Mouse (Mus musculus): ENCODE measurements around the gene Ankrd55. TPM values are rescaled to one million over a fixed set of nuclear protein-coding genes. Genes with fewer than 3 reads are reported as not detected.

The Ankrd55 gene
- polyA plus RNA-seq, 2 experiments: 1.0 to 1.6 TPM

GRCm38 (mm10) chr13:112361575-112361974, 73.3 kb downstream of the Ankrd55 start:
- no peak for TF ChIP-seq POLR2A (IDR thresholded peaks at IDR 0.05; ENCODE audit: borderline replicate concordance, extremely low read depth, insufficient read depth, insufficient read length)
- Histone ChIP-seq H3K9me3 (ENCODE audit: control insufficient read depth, low read length) (no peaks in the 10 kb centered on the region), H3K4me3 (replicated peaks; ENCODE audit: low read length) (no peak overlapping the region), H3K36me3 (ENCODE audit: control insufficient read depth, insufficient read depth, low read length) (no peaks in the 10 kb centered on the region), H3K4me1 (ENCODE audit: control insufficient read depth, insufficient read depth, low read length) (no peaks in the 10 kb centered on the region), H3K9ac (ENCODE audit: low read depth, low read length, severe bottlenecking) (no peak overlapping the region), H3K27ac (replicated peaks; ENCODE audit: low read depth, low read length) (no peak overlapping the region), H3K27me3 (ENCODE audit: control insufficient read depth, insufficient read depth, low read length) (no peaks in the 10 kb centered on the region), H3K4me2 (replicated peaks; ENCODE audit: low read depth, low read length, severe bottlenecking) (no peak overlapping the region)
- 78% methylated on average over 4 of the region's 4 CpGs for WGBS
- DNase-seq (ENCODE audit: low spot score): no peak
- ATAC-seq (ENCODE audit: low FRiP score, low read depth): no peak

- no peak for TF ChIP-seq POLR2A (IDR thresholded peaks at IDR 0.05; ENCODE audit: borderline replicate concordance, extremely low read depth, insufficient read depth, insufficient read length)
- WGBS: 87% methylated on average over 10 of the region's 10 CpGs
- ATAC-seq (ENCODE audit: low FRiP score, low read depth): no peak
- no peaks in the 10 kb centered on the region for H3K9me3 ChIP-seq (ENCODE audit: control insufficient read depth, low read length)
- no peak for DNase-seq (ENCODE audit: low spot score)
- H3K27ac ChIP-seq (replicated peaks; ENCODE audit: low read depth, low read length): no peak overlapping the region
- no peak overlapping the region for H3K9ac ChIP-seq (ENCODE audit: low read depth, low read length, severe bottlenecking)
- no peak overlapping the region for H3K4me3 ChIP-seq (replicated peaks; ENCODE audit: low read length)
- no peak overlapping the region for H3K4me2 ChIP-seq (replicated peaks; ENCODE audit: low read depth, low read length, severe bottlenecking)
- no peaks in the 10 kb centered on the region for H3K27me3 ChIP-seq (ENCODE audit: control insufficient read depth, insufficient read depth, low read length)
- no peaks in the 10 kb centered on the region; the same call in 1 of the 2 replicates for H3K4me1 ChIP-seq (ENCODE audit: control insufficient read depth, insufficient read depth, low read length)
- no peaks in the 10 kb centered on the region for H3K36me3 ChIP-seq (ENCODE audit: control insufficient read depth, insufficient read depth, low read length)
These were observed 75.0 kb downstream of the Ankrd55 start for GRCm38 (mm10) chr13:112363218-112363617.

GRCm38 (mm10) chr13:112363746-112364145, 75.5 kb downstream of the Ankrd55 start:
- no peaks in the 10 kb centered on the region for H3K27me3 ChIP-seq (ENCODE audit: control insufficient read depth, insufficient read depth, low read length)
- 87% methylated on average over 3 of the region's 3 CpGs for WGBS
- peak; percentile 3 for DNase-seq (ENCODE audit: low spot score)
- no peaks in the 10 kb centered on the region for H3K9me3 ChIP-seq (ENCODE audit: control insufficient read depth, low read length)
- no peak overlapping the region for H3K27ac ChIP-seq (replicated peaks; ENCODE audit: low read depth, low read length)
- H3K4me2 ChIP-seq (replicated peaks; ENCODE audit: low read depth, low read length, severe bottlenecking): no peak overlapping the region
- H3K36me3 ChIP-seq (ENCODE audit: control insufficient read depth, insufficient read depth, low read length): no peaks in the 10 kb centered on the region
- TF ChIP-seq POLR2A (IDR thresholded peaks at IDR 0.05; ENCODE audit: borderline replicate concordance, extremely low read depth, insufficient read depth, insufficient read length): no peak
- no peak for ATAC-seq (ENCODE audit: low FRiP score, low read depth)
- H3K9ac ChIP-seq (ENCODE audit: low read depth, low read length, severe bottlenecking): no peak overlapping the region
- no peak overlapping the region for H3K4me3 ChIP-seq (replicated peaks; ENCODE audit: low read length)
- no peaks in the 10 kb centered on the region; the same call in 1 of the 2 replicates for H3K4me1 ChIP-seq (ENCODE audit: control insufficient read depth, insufficient read depth, low read length)

- no peaks in the 10 kb centered on the region for H3K9me3 ChIP-seq (ENCODE audit: control insufficient read depth, low read length)
- no peaks in the 10 kb centered on the region for H3K27me3 ChIP-seq (ENCODE audit: control insufficient read depth, insufficient read depth, low read length)
- no peak for TF ChIP-seq POLR2A (IDR thresholded peaks at IDR 0.05; ENCODE audit: borderline replicate concordance, extremely low read depth, insufficient read depth, insufficient read length)
- H3K4me2 ChIP-seq (replicated peaks; ENCODE audit: low read depth, low read length, severe bottlenecking): no peak overlapping the region
- no peak overlapping the region for H3K4me3 ChIP-seq (replicated peaks; ENCODE audit: low read length)
- no peaks in the 10 kb centered on the region for H3K36me3 ChIP-seq (ENCODE audit: control insufficient read depth, insufficient read depth, low read length)
- no peak overlapping the region for H3K27ac ChIP-seq (replicated peaks; ENCODE audit: low read depth, low read length)
- 0 out of 2 replicates have a peak, but pooled peaks have one; percentile 26 for ATAC-seq (ENCODE audit: low FRiP score, low read depth)
- DNase-seq (ENCODE audit: low spot score): peak; percentile 17
- 84% methylated on average over 5 of the region's 5 CpGs for WGBS
- no peaks in the 10 kb centered on the region; the same call in 1 of the 2 replicates for H3K4me1 ChIP-seq (ENCODE audit: control insufficient read depth, insufficient read depth, low read length)
- H3K9ac ChIP-seq (ENCODE audit: low read depth, low read length, severe bottlenecking): no peak overlapping the region
These were observed 76.4 kb downstream of the Ankrd55 start for GRCm38 (mm10) chr13:112364698-112365097.

- H3K9me3 ChIP-seq (ENCODE audit: control insufficient read depth, low read length): no peaks in the 10 kb centered on the region
- H3K4me1 ChIP-seq (ENCODE audit: control insufficient read depth, insufficient read depth, low read length): no peaks in the 10 kb centered on the region; the same call in 1 of the 2 replicates
- H3K36me3 ChIP-seq (ENCODE audit: control insufficient read depth, insufficient read depth, low read length): no peaks in the 10 kb centered on the region
- H3K9ac ChIP-seq (ENCODE audit: low read depth, low read length, severe bottlenecking): no peak overlapping the region
- ATAC-seq (ENCODE audit: low FRiP score, low read depth) (peak; percentile 33; the same call in 1 of the 2 replicates), DNase-seq (ENCODE audit: low spot score) (no peak)
- no peak overlapping the region for H3K4me3 ChIP-seq (replicated peaks; ENCODE audit: low read length)
- no peak overlapping the region for H3K4me2 ChIP-seq (replicated peaks; ENCODE audit: low read depth, low read length, severe bottlenecking)
- WGBS: 72% methylated on average over 5 of the region's 5 CpGs
- 0 out of 2 replicates have a peak overlapping the region, but pooled peaks have one; percentile 20 for H3K27ac ChIP-seq (replicated peaks; ENCODE audit: low read depth, low read length)
- no peak for TF ChIP-seq POLR2A (IDR thresholded peaks at IDR 0.05; ENCODE audit: borderline replicate concordance, extremely low read depth, insufficient read depth, insufficient read length)
- no peaks in the 10 kb centered on the region for H3K27me3 ChIP-seq (ENCODE audit: control insufficient read depth, insufficient read depth, low read length)
These were observed 77.1 kb downstream of the Ankrd55 start for GRCm38 (mm10) chr13:112365303-112365702.

Data from limb, embryonic 14.5 days (tissue).